Mouse (Mus musculus) ovary, postnatal 36 days (tissue): ENCODE results near the gene Olfr588-ps1.
"Not testable (repeated sequence)": the region's sequence is repeated elsewhere in the genome, so short reads cannot be mapped to it uniquely, and the experiment has no call there.

ENCODE experiments used
- DNase-seq: peaks from one replicate; pipeline ENCODE4 v3.0.0; 2022; ENCODE audit warnings: low spot score, mixed read lengths

Olfr588-ps1 gene

DNA sequence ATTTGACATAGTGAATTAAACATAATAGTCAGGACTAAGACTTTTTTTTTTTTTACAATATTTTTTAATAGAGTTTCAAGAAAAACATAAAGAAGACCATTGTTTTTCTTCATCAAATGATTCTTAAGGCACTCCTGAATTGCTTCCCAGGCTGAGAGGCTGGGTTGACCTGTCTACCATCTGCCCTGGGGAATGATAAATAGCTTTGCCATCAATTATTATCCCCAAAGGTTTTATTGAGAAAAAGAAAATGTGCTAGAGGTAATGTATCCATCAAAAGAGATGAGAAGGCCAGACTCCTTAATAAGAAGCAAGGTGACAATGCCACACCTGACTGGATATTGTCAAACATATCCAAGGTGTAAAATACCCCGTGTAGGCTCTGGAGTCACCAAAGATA is at the start of gene Olfr588-ps1:
Gene Olfr588-ps1, plus strand, starts transcription at position 301 of the 400 bp plus-strand sequence.
- DNase-seq = no peak

- DNase-seq = no peak
Observed at GRCm38 (mm10) chr7:103097420-103097819, 43.3 kb upstream of the Olfr588-ps1 start, which contains the start of gene Olfr585. Gene Olfr585, plus strand, starts transcription at chr7:103097720.

- DNase-seq = no peak
Observed at GRCm38 (mm10) chr7:103119406-103119805, 21.3 kb upstream of the Olfr588-ps1 start.

- no peak for DNase-seq
Observed at GRCm38 (mm10) chr7:103125538-103125937, 15.1 kb upstream of the Olfr588-ps1 start, which contains the start of gene Olfr586. Gene Olfr586, minus strand, starts transcription at chr7:103125638.

- DNase-seq = no peak
Observed at GRCm38 (mm10) chr7:103156256-103156655, 15.6 kb downstream of the Olfr588-ps1 start, which contains the start of gene Olfr589. Gene Olfr589, minus strand, starts transcription at chr7:103156356.

GRCm38 (mm10) chr7:103169697-103170096 is 29.0 kb downstream of the Olfr588-ps1 start:
- no peak for DNase-seq

- no peak for DNase-seq
Observed at GRCm38 (mm10) chr7:103178240-103178639, 37.6 kb downstream of the Olfr588-ps1 start, which contains the start of gene Olfr591. Gene Olfr591, minus strand, starts transcription at chr7:103178340.

- DNase-seq = not testable (repeated sequence)
Observed at GRCm38 (mm10) chr7:103184503-103184902, 43.8 kb downstream of the Olfr588-ps1 start, which contains the start of gene Olfr592. Gene Olfr592, plus strand, starts transcription at chr7:103184803.
